Mouse (Mus musculus) left cerebral cortex, postnatal 14 days (tissue): Measurements from ENCODE around the gene Tmem98. TPM values are rescaled to one million over a fixed set of nuclear protein-coding genes. Genes with fewer than 3 reads are reported as not detected.
A peak's percentile ranks its signal among the peaks of the same experiment; 100 is the strongest.

ENCODE experiments used
- DNase-seq, 2 experiments: peaks; one replicate each; pipeline ENCODE4 v3.0.0; 2021 to 2022; ENCODE audit warnings: low spot score in 2 of 2, mixed read lengths in 1 of 2
- intact Hi-C: fragments of 180-260 bp; cut with DNase I; formaldehyde crosslinking; loops from one replicate; pipeline ENCODE4 v1.15.1; 2025
- total RNA-seq, 2 experiments: library from RNA; stranded (reverse); gene quantifications; 2 replicates each; pipeline ENCODE4 v1.2.3; 2021

Gene Tmem98
- total RNA-seq, 2 experiments from 2014 or later: 5.2 to 6.8 TPM

GRCm38 (mm10) chr11:80785672-80786071 lies 24.3 kb upstream of the Tmem98 start:
- DNase-seq: no peak
- intact Hi-C loops: no loop called here

GRCm38 (mm10) chr11:80789647-80790240 lies 20.2 kb upstream of the Tmem98 start:
- intact Hi-C loops: no loop called here
- no peak for DNase-seq

GRCm38 (mm10) chr11:80790413-80790812 lies 19.6 kb upstream of the Tmem98 start:
- no peak for DNase-seq
- intact Hi-C loops: no loop called here

GRCm38 (mm10) chr11:80791677-80792432 lies 18.1 kb upstream of the Tmem98 start:
- DNase-seq: no peak
- intact Hi-C loops: no loop called here

GRCm38 (mm10) chr11:80793386-80793785 lies 16.6 kb upstream of the Tmem98 start:
- intact Hi-C loops: no loop called here
- DNase-seq: no peak

- intact Hi-C loops: no loop called here
- DNase-seq: no peak
Measured at GRCm38 (mm10) chr11:80794290-80794689, 15.7 kb upstream of the Tmem98 start.

GRCm38 (mm10) chr11:80795431-80795830 lies 14.5 kb upstream of the Tmem98 start:
- no peak for DNase-seq
- intact Hi-C loops: no loop called here

- intact Hi-C loops: no loop called here
Measured at GRCm38 (mm10) chr11:80799979-80800378, 10.0 kb upstream of the Tmem98 start.

GRCm38 (mm10) chr11:80802706-80803105 lies 7.3 kb upstream of the Tmem98 start:
- intact Hi-C loops: no loop called here
- no peak for DNase-seq

More at GRCm38 (mm10) chr11:80799979-80800378, 10.0 kb upstream of the Tmem98 start:
- no peak for DNase-seq

GRCm38 (mm10) chr11:80808551-80809070 lies 1.4 kb upstream of the Tmem98 start:
- DNase-seq: no peak
- intact Hi-C loops: no loop called here

GRCm38 (mm10) chr11:80809666-80809992 lies 346 bp upstream of the Tmem98 start:
- DNase-seq: no peak

GRCm38 (mm10) chr11:80811156-80811555 lies 1.2 kb downstream of the Tmem98 start:
- DNase-seq: no peak
- intact Hi-C loops: no loop called here

More at GRCm38 (mm10) chr11:80809666-80809992, 346 bp upstream of the Tmem98 start:
- intact Hi-C loops: no loop called here

- intact Hi-C loops: loop anchor here (5.0 kb wide), 1 partner anchor 797 kb away; no protein-coding TSS in a partner anchor
Measured at GRCm38 (mm10) chr11:80815354-80815753, 5.4 kb downstream of the Tmem98 start.

GRCm38 (mm10) chr11:80818060-80818697 lies 8.2 kb downstream of the Tmem98 start:
- intact Hi-C loops: loop anchor here (1.0 to 5.0 kb wide), 2 partner anchors 122 to 794 kb away; no protein-coding TSS in a partner anchor
- DNase-seq: peak; percentile 75 to 83

More at GRCm38 (mm10) chr11:80815354-80815753, 5.4 kb downstream of the Tmem98 start:
- peak in 1 of 2 experiments; percentile 10 for DNase-seq

GRCm38 (mm10) chr11:80820085-80820484 lies 10.1 kb downstream of the Tmem98 start:
- no peak for DNase-seq
- intact Hi-C loops: no loop called here

- intact Hi-C loops: no loop called here
- peak; percentile 46 to 63 for DNase-seq
Measured at GRCm38 (mm10) chr11:80821296-80821695, 11.3 kb downstream of the Tmem98 start.

GRCm38 (mm10) chr11:80821794-80822193 lies 11.8 kb downstream of the Tmem98 start:
- no peak for DNase-seq
- intact Hi-C loops: no loop called here

- no peak for DNase-seq
- intact Hi-C loops: loop anchor here (10.0 kb wide), 1 partner anchor 319 kb away; no protein-coding TSS in a partner anchor
Measured at GRCm38 (mm10) chr11:80835395-80835794, 25.4 kb downstream of the Tmem98 start.

- intact Hi-C loops: loop anchor here (10.0 kb wide), 1 partner anchor 319 kb away; no protein-coding TSS in a partner anchor
- no peak for DNase-seq
Measured at GRCm38 (mm10) chr11:80835841-80836240, 25.9 kb downstream of the Tmem98 start.

- intact Hi-C loops: loop anchor here (10.0 kb wide), 1 partner anchor 316 kb away; no protein-coding TSS in a partner anchor
Measured at GRCm38 (mm10) chr11:80838724-80839123, 28.7 kb downstream of the Tmem98 start.

More at GRCm38 (mm10) chr11:80838724-80839123, 28.7 kb downstream of the Tmem98 start:
- DNase-seq: no peak
